Mouse (Mus musculus) large intestine, adult 2 months (tissue): ENCODE results near the gene Mesp1. TPM values are rescaled to one million over a fixed set of nuclear protein-coding genes. Genes with fewer than 3 reads are reported as not detected.

Experiments
- DNase-seq: peaks from one replicate; pipeline ENCODE4 v3.0.0-alpha.2; 2012; ENCODE audit warnings: low read depth, low spot score
- WGBS: fragments of 180-500 bp; shearing (Covaris S2); methylation state at CpG from one replicate; pipeline ENCODE4 v1.1.7; 2018; 5-methylcytosine and 5-hydroxymethylcytosine counted together
- polyA plus RNA-seq: library from polyadenylated mRNA; depleted of rRNA; stranded (reverse); fragments of >200 nt; gene quantifications from 2 replicates; pipeline ENCODE4 v1.2.3, GENCODE M21; 2012; rRNA removed

Gene Mesp1
- 0.69 and 0.85 TPM in 2 replicates for polyA plus RNA-seq

- 86% methylated on average over 6 of the region's 6 CpGs for WGBS
- no peak for DNase-seq
Measured at GRCm38 (mm10) chr7:79793688-79794087, at the start of gene Mesp1. Gene Mesp1 (minus strand): TSS chr7:79793788.

GRCm38 (mm10) chr7:79842163-79842562 is 48.6 kb upstream of the Mesp1 start:
- 40% methylated on average over 7 of the region's 7 CpGs for WGBS
- no peak for DNase-seq

DNA sequence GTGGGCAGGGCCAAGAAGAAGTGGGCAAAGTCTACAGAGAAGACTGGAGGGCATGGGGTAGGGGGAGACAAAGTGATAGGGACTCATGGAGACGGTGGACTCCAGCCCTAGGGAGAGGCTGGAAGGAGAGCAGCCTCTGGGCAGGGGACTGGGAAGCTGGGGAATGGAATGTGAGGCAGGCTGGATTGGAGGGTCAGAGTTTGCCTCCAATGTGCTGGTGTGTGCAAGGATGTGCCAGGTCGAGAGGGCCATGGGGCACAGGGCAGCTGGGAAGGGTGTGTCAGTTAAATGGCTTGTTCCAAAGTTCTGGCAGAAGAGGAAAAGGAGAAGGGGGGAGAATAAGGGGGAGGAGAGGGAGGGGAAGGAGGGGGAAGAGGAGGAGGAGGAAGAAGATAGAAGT is 43.7 kb upstream of the Mesp1 start:
- no peak for DNase-seq

DNA sequence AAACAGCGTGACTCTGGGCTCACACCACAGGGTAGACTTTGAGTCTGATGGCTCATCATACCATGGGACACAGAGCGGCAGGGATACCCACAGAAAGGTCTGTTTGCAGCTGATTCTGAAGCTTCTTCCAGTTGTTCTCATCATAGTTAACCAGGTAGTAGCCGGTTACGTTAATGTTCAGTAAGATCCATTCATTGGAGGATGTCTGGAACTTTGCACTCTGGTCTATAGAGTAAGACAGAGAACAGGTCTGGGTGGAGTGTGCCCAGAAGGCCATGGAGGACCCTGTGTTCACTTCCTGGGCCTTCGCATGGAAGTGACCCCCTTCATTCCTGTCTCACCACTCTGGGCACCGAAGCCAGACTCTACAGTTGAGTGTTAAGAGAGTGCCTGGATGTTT is 41.6 kb upstream of the Mesp1 start:
- DNase-seq, result no peak
- 94% methylated on average over 6 of the region's 6 CpGs for WGBS

More for the DNA sequence above, 43.7 kb upstream of the Mesp1 start:
- WGBS, result 22% methylated on average over 2 of the region's 2 CpGs

DNA sequence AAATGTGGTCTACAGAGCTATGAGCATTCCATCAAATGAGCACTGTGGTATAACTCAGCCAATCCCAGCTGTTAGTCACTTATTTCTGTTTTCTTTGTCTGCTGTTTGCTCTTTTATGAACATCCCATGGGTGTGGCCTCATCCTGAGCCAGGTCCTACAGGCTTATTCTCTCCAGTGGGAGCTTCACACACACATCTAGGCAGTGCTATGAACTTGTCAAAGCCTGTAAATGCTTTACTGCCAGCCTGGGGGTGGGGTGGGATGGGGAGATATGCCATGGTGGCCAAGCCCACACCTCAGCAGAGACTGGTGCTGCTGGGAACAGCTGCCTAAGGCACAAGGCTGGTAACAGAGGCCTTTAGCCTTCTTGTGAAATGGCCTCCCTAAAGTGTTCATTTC is 39.4 kb upstream of the Mesp1 start:
- DNase-seq, result no peak

DNA sequence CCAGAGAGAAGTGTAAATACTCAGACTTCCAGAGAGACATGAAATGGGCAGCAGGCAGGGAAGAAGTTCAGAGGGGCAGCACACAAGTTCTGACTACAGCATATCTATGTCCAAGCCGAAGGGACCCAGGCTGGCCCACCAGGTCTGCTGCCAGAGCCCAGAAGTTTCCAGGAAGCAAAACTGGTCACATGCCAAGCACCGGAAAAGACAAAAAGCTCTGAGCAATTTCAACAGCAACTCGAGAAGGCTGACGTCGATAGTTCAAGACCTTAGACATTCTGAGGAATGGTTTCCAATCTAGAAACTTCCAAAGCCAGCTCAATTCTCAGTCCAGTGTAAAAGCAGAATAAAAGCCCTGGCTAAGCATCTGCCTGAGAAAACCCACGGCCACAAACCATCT is 38.0 kb upstream of the Mesp1 start:
- no peak for DNase-seq
- 26% methylated on average over 6 of the region's 6 CpGs for WGBS

DNA sequence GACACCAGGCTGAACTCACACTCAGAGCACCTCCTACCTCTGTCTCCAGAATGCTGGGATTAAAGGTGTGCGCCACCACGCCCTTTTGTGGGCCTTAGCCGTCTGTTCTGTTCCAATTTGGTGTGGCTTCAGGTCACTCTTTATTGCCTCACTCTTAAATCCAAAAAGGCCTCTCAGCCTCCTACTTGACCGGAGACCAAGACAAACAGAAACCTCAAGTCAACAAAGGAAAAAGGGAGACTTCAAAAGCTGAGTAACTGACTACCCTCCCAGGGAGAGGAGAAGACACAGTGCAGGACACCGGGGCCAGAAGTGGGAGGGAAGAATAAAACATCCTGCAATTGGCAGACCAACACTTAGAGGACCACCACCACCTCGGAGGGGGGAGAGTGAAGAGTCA is 37.6 kb upstream of the Mesp1 start:
- WGBS, result 15% methylated on average over 6 of the region's 6 CpGs
- peak; percentile 47 for DNase-seq

GRCm38 (mm10) chr7:79828341-79828740 is 34.8 kb upstream of the Mesp1 start:
- DNase-seq, result no peak
- 91% methylated on average over 3 of the region's 3 CpGs for WGBS

GRCm38 (mm10) chr7:79822092-79822695 is 28.6 kb upstream of the Mesp1 start:
- WGBS, result 78% methylated on average over 12 of the region's 12 CpGs

DNA sequence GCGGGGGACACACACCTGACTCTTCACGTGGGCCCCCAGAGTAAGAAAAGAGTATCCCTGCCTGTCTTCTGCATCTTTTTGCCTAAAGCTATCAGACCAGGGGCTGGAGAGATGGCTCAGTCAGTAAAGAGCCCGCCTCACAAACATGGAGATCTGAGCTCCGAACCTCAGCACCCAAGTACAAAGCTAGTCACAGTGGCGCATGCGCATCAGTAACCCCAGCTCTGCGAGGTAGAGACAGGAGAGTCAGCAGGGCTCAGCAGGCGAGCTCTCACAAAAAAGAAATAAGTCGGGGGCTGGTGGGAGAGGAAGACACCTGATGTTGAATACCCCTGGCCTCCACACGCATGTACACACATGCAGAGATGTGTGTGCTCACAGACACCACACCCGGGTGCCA is 26.4 kb upstream of the Mesp1 start:
- no peak for DNase-seq
- 78% methylated on average over 11 of the region's 11 CpGs for WGBS

More at GRCm38 (mm10) chr7:79822092-79822695, 28.6 kb upstream of the Mesp1 start:
- DNase-seq, result no peak

- WGBS, result 29% methylated on average over 4 of the region's 4 CpGs
- DNase-seq, result no peak
Measured at GRCm38 (mm10) chr7:79819515-79819914, 25.9 kb upstream of the Mesp1 start.

DNA sequence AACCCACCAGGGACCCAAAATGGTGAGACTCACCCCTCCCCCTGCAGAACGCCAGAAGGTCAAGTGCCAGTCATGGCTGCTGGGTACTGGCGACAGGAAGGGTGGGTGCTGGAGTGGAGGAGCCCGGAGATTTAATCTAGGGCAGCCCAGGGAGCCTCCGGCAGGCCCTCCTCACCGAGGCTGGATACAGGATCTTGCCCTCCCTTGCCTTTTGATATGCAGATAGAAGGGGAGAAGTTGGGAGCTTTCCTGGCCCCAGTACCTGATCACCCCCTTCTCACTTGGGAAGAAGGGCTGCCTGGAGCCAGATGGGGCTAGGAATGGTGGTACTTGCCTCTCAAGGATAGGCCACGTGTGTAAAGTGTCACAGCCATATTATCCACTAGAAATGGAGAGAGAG is 24.7 kb upstream of the Mesp1 start:
- no peak for DNase-seq
- 63% methylated on average over 6 of the region's 6 CpGs for WGBS

GRCm38 (mm10) chr7:79813409-79813808 is 19.8 kb upstream of the Mesp1 start:
- DNase-seq, result no peak
- WGBS, result 41% methylated on average over 1 of the region's 1 CpGs

DNA sequence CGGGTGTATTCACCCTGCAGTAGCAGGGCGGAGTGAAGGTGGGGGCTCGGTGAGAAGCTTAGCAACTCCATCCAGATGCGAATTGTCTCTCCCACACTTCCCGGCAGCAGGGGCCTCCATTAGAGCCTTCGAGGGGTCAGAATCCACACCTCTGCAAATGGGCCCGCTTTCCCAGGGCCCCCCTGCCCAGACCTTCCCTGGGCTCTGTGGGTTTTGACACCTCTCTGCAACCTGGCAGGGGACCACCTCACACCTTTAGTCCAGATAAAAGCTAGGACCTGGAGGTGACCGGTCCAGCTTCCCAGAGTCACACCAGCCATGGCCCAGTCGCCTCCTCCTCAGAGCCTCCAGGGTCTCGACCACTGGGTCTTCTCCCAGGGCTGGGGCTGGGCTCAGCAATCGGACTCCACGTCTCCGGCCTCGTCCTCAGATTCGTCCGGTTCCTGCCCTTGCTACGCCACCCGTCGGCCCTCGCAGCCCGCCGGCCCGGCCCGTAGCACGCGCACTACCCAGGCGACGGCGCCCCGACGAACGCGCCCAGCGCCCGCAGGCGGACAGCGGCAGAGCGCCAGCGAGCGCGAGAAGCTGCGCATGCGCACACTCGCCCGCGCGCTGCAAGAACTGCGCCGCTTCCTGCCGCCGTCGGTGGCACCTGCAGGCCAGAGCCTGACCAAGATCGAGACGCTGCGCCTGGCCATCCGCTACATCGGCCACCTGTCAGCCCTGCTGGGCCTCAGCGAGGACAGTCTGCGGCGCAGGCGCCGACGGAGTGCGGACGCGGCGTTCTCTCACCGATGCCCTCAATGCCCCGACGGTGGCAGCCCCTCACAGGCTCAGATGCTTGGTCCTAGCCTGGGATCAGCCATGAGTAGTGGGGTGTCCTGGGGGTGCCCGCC is 17.3 kb upstream of the Mesp1 start, which contains the start of gene Mesp2:
Gene Mesp2 (plus strand): TSS at position 117 of the 896 bp plus-strand sequence.
- WGBS, result 15% methylated on average over 71 of the region's 71 CpGs
- no peak for DNase-seq

DNA sequence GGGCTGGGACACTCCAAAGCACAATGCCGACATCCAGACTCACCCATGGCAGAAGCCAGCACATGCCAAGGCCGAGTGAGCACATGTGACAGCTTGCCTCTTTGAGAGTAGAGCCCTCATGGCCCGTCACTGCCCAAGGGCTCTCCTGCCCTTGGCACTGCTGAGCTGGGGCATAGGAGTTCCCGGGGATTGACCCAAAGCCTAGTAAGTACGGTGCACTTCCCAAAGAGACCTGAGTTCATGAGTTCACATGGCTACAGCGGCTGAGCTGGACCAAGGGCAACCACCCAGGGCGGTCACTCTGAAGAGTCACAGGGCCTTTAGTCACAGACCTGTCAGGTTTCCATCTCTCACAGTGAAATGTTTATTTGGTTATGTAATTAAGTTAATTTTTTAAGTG is 15.0 kb upstream of the Mesp1 start:
- 89% methylated on average over 7 of the region's 7 CpGs for WGBS
- no peak for DNase-seq

GRCm38 (mm10) chr7:79803887-79804286 is 10.3 kb upstream of the Mesp1 start:
- DNase-seq, result no peak

DNA sequence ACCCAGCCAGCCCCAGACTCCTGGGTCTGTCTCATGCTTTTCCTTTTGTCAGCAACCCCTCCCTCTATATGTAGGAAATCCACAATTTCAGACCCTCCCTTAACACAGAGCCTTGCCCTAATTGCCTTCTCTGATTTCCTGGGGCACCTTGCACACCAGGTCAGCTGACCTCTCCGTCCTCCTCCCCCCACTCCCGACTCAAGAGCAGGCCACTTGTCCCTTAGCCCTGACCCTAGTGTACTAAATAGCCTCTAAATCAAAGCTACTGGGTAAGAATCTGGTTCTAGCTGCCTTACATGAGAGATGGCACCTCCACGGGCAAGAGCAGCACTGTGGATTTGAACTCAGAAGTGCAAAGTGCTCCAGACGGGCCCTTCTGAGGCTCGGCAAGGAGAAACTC is 8.4 kb upstream of the Mesp1 start:
- WGBS, result 73% methylated on average over 5 of the region's 5 CpGs
- no peak for DNase-seq

More at GRCm38 (mm10) chr7:79803887-79804286, 10.3 kb upstream of the Mesp1 start:
- WGBS, result 21% methylated on average over 2 of the region's 2 CpGs

GRCm38 (mm10) chr7:79801391-79801790 is 7.8 kb upstream of the Mesp1 start:
- DNase-seq, result no peak
- 78% methylated on average over 11 of the region's 11 CpGs for WGBS

- DNase-seq, result no peak
- 69% methylated on average over 4 of the region's 4 CpGs for WGBS
Measured at GRCm38 (mm10) chr7:79800336-79800735, 6.7 kb upstream of the Mesp1 start.

- 76% methylated on average over 6 of the region's 6 CpGs for WGBS
- DNase-seq, result no peak
Measured at GRCm38 (mm10) chr7:79799506-79799905, 5.9 kb upstream of the Mesp1 start.

- DNase-seq, result peak; percentile 43
- WGBS, result 2% methylated on average over 8 of the region's 8 CpGs
Measured at GRCm38 (mm10) chr7:79799048-79799447, 5.5 kb upstream of the Mesp1 start.
